Mouse (Mus musculus): Measurements from ENCODE around the gene Slc44a2.

DNA sequence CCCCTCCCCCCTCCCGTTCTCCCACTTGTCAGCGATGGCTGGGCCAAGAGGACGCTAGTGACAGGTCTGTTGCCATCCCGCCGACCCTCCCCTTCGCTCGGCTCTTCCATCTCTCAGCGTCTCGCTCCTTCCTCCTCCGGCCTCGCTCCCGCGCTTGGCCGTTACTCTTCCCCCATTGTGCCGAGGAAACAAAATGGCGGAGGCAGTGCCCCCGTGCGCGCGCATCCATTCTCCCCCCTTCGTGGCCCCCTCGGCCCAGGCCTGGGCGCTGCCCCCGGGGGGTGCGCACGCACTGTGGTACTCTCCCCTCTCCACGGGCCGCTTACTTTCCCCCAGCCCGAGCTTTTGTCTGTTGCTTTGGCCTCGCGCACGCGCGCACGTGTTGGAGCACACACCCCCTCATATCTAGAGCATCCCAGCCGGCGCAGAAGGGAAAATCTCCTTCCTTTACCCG, 47.7 kb downstream of the Slc44a2 start:
- TF ChIP-seq CTCF (IDR thresholded peaks at IDR 0.05; ENCODE audit: control insufficient read depth, insufficient read depth, insufficient replicate concordance, low read depth, low read length) = no peak
- TF ChIP-seq POLR2A (IDR thresholded peaks at IDR 0.05; ENCODE audit: control insufficient read depth, low read depth, low read length) = peak; percentile 55; the same call in 1 of the 2 replicates

Data from testis, adult 2 months (tissue).